Mouse (Mus musculus): Measurements from ENCODE around the gene Ifngr1.

The Ifngr1 gene

DNA sequence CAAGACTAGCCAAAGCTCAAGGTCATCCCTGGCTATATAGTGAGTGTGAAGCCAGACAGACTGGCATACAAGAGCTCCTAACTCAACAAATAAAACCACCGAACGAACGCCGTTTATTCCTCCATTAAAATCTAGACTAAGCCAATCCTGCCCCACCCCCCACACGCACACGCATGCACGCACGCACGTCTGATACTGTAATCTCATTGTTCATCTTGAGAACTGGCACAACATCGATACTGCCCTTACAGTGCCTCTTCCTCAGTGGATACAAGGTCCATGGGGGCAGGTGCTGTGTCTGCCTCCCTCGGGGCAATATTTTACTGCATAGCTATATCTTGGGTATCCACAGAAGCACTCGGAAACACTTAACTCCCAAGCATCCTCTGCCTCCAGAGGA lies 2.1 kb upstream of the Ifngr1 start:
- no peak for DNase-seq

DNA sequence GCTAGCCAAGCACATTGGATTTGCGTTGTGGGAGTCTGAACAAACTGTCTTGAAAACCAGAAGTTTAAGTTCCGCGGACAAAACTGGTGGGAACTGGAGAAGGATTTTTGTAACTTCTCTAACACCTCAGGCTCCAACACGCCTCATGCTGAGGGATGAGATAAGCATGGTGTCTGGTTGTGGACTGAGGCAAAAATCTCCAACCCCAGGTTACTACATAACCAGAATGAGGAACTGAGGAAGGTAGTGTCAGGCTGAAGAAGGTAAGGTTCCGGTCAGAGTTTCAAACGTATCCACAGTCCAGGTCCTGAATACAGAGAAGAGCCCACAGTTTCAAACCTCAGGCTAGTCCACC lies 486 bp upstream of the Ifngr1 start:
- no peak for DNase-seq

DNA sequence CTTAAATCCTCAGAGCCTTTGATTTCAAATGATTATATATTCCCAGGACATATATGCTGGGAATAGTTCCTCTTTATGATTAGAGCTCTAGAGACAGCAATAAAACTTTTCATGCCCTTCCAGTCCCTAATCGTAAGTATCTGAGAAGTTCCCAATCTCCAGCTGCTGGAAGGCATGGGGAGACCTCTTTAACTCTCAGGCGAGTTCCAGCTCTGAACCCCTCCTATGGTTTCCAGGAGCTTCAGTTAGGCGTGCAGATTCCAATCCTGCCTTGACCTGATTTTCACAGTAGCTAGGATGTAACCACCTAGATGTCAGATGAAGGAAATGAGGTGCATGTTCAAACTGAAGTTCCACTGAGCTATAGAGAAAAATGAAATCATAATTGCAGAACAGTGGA lies 807 bp downstream of the Ifngr1 start:
- no peak for DNase-seq

DNA sequence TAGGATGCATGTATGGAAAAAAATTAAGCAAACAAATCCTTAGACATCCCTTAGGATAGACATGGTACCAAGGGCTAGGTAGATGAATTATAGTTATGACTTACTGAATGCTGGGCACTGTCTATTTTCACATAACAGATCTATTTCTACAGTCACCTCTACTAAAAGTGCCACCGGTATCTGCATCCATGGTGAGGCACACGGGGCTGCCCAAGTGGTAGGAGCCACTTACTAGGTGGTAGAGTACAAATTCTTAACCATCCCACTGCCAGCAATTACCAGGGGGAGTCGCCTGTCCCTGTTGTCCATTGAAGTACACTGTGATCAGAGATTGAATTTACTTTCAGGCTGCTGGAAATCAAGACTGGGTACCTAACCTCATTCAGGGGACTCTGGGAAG lies 1.5 kb downstream of the Ifngr1 start:
- DNase-seq: no peak

DNA sequence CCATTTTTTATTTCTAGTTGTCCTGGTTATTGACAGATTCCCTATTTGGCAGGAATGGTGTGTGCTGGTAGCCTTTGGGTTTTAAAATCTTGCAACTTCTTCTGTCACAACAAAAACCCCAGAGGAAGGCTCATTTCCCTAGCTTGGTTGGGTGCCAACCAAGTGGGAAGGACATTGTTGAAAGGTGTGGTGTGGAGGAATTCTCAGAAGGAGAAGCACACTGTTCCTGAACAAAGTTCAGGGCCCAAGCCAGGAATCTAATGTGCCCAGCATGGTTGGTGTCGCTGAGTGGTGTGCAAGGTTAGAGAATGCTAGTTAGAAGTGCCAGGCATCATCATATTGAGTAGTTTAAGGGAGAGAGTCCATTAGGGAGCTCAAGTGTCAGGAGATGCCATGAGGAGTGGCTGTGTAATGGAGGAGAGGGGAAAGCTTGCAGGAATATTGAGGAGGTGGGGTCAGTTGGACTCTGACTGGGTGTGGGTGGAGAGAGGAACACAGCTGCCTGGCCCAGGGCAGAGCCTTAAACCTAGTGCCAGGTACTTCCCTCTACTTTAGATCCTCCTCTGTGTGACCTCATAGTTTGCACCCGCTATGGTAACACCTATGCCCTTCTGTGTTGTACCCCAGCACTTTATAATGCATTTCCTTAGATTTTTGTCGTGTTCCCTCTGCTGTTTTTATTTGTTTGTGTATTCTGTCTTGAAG lies 2.6 kb downstream of the Ifngr1 start:
- peak in 1 of 2 experiments; percentile 55 for DNase-seq

DNA sequence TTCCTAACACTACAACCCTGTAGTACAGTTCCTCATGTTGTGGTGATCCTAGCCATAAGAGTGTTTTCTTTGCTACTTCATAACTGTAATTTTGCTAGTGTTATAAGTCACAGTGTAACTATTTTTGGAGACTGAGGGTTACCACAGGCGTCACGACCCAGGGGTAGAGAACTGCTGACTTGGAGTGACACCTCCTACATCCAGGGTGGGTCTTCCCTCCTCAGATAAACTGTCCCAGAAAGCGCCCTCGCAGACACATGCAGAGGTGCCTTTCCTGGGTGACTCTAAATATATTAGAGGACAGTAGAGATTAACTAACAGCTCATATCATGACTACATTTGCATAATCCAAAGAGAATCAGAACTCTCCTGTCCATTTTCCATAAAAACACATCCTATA lies 5.1 kb downstream of the Ifngr1 start:
- DNase-seq: no peak

DNA sequence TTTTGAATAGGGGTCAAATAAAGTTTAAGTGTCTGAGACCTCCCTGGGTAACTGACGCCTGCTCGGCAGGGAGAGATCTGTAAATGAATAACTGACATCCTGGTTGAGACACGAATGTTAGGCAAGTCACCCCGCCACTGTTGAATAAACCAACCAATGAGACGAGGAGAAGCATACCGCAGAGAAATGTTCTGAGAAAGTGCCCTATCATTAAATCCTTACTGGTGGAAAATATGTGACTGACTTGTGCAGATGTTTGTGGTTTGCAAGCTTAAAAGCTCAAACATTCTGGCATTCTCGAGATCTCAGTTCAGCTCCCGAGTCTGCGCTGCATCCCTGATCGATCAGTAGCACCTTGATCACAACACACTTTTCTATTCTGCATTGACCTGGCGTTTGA lies 6.3 kb downstream of the Ifngr1 start:
- peak in 1 of 2 experiments; percentile 19 for DNase-seq

DNA sequence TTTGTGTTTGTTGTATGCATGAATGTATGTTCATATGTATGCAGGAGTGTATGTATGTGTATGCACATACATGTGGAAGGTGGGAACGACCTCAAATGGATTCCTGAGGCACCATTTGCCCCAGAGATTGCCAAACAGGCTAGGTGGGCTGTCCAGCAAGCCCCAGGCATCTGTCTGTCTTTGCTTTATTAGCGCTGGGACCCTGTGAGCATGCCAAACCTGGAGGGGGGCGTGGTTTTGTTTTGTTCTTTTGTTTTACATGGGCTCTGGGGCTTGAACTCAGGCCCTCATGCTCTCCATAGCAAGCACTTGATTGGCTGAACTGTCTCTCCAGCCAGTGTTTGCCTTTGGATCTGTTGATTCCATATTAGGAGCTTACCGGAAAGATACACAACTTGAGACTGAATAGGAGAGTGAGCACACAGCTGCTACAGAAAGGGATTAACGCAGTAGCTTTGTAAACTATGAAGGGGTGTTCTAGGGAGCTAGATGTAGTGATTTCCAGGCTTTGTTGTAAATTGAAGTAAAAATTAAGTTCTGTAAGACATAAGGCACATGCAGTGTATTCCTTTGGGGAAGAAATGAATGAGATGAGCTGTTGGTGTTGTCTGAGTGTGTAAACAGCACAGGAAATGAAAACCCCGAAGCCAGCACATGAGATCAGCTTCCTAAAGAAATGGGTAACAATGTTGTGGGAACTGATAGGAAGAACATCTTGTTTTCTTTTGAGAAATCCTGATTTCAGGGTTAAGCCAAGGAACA lies 7.8 kb downstream of the Ifngr1 start:
- DNase-seq: no peak

DNA sequence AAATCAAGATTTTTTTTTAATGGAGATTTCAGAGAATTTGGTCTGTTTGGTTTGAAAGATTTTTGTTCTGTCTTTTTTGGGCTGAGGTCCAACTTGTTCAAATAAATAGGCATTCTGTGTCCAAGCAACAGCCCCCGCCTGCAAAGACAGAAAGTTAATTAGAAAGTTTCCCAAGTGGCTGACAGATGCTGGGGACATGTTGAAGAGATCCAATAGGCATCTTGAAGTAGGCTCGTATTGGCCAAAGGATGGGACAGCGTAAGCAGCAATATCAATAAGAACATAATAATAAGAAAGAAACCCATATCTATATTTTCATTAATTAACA lies 8.3 kb downstream of the Ifngr1 start:
- DNase-seq: no peak

DNA sequence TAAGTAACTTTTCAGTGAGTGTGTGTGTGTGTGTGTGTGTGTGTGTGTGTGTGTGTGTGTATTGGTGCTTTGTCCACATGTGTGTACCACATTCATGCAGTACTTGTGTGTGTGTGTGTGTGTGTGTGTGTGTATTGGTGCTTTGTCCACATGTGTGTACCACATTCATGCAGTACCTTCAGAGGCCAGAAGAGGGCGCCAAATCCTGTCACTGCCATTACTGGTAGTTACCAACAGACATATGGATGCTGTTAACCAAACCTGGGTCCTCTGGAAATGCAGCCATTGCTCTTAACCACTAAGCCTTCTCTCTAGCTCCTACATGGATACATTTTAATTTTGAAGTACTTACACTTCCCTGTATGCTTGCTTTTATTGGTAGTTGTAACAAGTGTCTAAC lies 9.8 kb downstream of the Ifngr1 start:
- peak in 1 of 2 experiments; percentile 34 for DNase-seq

DNA sequence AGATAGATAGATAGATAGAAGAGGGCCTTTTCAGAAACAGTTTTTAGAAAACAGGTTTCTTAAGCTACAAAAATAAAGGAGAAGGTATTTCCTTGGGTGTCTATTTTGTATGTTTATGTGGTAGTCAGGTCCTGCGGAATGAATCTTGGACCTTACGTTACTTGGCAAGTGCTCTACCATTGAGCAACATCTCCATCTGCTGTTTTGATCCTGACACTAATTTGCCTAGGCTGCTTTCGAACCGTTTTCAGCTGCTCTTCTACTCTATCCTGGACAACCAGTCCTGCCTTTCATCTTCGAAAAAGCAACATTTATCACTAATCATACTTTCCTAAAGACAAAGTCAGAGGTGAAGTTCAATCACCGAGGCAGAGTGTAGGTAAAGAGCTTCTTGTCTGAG lies 11.5 kb downstream of the Ifngr1 start:
- DNase-seq: no peak

DNA sequence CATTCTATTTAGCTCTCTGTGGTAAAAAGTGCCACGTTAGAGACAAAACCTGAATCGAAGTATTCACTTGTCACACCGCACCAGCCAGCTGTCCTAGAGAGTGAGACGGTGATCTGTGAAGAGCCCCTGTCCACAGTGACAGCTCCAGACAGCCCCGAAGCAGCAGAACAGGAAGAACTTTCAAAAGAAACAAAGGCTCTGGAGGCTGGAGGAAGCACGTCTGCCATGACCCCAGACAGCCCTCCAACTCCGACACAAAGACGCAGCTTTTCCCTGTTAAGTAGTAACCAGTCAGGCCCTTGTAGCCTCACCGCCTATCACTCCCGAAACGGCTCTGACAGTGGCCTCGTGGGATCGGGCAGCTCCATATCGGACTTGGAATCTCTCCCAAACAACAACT lies 17.4 kb downstream of the Ifngr1 start:
- DNase-seq: no peak

DNA sequence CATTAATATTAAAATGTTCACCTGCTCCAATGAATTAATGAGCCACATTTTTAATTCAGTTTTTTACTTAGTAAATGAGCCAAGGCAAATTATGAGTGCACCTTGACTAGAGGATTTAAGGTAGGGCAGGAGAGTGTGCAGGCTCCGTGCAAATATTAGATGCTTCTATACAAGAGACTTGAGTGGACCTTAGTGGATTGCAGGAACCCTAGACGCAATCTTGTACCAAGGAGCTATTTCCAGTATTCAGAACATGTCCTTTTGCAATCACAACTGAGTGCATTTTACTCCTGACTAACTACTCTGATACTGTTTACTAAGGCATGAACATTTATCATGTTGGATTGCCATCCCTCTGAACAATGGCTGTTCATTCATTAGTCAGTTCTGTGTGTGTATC lies 19.9 kb downstream of the Ifngr1 start:
- no peak for DNase-seq

DNA sequence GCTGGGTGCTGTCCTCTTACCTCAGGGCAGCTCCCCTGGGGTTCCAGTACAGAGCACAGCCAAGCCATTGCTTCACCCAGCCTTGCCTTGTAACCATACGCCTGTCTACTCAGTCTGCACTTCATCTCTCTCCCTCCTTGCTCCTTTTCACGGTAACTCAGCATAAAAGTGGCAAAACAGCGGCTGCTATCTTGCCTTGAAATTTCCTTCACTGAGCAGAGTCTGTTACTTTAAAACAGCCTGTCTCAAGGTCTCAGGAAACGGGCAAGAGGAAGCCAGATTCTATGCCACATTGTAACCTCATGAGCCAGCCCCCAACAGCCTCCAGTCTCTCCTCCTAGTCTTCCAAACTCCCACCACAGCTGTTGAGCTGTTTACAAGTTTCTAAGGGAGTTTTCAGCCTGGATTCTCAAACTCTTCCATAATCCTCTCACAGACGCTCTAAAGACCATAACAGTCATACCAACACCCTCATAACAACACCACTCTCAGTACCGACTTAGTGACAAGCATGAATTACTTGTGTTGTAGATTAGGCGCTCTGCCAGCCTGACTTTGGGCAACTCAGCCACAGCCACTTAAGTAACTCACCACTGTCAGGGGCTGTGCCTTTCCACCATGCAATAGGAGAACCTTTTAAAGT lies 21.5 kb downstream of the Ifngr1 start:
- no peak for DNase-seq

DNA sequence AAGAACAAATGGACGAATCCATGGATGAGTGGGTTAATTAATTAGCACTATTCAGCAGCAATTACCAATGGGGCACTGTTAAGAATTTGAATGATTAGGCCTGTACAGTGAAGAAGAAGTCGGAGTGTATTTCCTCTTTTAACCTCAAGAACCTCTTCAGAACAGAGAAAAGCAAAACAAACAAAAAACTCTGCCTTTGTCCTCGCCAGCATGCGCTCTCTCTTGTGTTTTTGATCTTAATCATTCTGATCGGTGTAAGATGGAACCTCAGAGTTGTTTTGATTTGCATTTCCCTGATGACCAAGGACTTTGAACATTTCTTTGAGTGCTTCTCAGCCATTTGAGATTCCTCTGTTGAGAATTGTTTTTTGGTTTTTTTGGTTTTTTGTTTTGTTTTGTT lies 28.0 kb downstream of the Ifngr1 start:
- DNase-seq: no peak

DNA sequence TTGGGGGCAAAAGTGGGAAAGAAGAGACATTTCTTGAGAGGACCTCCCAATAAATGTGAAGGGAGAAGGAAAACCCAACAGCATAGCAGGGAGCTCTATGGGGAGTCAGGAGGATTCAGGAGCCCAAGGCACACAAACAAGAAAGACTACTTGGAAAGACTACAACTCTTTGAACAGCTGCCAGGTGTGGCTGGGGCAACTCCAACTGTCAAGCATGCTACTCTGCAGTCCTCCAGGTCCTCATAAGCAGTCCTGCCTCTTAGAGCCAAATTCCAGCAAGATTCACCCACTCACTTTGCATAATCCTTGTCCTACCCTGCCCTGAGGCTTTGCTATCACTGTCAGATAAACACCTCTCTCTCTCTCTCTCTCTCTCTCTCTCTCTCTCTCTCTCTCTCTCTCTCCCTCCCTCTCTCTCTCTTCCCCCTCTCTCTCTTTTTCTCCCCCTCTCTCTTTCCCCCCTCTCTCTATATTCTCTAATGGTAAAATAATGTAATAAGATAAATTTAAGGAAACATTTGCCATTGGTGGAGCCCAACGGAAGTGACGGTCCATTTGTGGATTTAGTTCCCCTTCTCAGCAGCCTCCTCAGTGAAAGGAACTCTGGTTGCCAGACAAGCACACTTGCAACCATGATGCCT lies 29.8 kb downstream of the Ifngr1 start, which contains the start of gene Il22ra2:
Il22ra2 (plus strand) TSS at position 591 of the 641 bp plus-strand sequence.
- no peak for DNase-seq

DNA sequence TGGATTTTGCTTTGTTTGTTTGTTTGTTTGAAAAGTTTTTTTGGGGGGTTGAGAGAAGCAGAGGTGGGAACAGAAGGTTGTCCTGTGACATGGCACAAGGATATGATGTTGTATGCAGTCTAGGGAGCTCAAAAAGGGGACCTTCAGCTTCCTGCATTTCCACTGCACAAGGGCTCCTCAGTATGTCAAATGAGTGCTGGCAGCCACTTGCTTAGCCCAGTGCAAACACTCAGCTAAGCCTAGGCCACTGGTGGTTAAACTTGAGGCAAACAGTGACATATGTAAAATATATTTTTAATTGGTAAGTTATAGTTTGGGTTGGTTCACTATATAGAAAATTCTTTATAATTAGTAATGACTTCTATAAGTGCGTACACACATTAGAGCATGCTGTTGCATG lies 32.9 kb downstream of the Ifngr1 start:
- no peak for DNase-seq

DNA sequence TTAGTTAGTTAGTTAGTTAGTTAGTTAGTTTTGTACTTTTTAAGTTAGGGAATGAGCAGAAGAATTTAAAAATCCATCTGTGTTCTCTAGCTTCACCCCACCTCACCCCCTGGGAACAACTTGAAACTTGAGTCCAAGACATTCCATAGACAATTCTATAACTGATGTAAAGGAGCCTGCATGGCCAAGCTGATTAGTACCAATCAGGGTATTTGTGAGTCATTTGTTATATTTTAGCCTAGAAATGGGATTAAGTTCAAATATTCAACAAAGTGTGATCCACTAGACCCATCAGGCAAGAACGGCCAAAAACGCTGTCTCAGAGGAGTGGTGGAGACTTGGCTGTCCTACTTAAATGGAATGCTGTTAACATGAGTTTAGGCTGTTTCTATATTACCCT lies 35.6 kb downstream of the Ifngr1 start:
- DNase-seq: no peak

DNA sequence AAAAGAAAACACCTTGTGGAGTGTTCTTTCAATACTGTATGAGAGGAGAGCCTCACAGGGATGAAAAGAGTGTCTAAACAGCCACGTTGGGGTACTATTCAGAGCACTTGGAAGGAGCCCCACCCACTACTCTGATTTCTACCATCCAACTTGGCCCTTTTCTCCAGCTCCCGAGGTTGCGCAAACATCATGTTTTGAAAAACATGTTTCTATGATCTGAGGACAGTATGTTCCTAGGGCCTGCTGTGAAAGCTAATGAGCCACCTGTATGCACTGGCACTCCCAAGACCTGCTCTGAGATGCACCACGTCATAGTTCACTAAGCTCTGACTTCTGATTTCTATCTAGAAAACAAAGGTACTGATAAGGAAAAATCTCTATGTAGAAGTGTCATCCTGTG lies 36.0 kb downstream of the Ifngr1 start:
- no peak for DNase-seq

DNA sequence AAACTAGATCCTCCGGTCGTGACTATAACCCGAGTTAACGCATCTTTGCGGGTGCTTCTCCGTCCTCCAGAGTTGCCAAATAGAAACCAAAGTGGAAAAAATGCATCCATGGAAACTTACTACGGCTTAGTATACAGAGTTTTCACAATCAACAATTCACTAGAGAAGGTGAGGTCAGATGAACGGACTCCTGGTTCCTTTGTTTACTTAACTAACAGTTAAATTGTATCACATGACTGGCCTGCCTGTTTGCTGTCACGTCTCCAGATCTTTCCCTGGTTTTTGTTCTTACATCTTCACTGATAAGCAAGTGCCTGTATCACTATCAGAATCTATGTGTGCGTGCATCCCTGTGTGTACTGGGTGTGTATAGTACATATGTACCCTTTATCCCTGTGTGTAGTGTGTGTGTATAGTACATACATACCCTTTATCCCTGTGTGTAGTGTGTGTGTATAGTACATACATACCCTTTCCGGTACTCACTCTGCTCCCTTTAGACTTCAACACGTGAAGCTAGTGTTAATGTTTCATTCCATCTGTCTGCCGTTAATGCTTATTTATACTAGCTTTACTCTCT lies 40.0 kb downstream of the Ifngr1 start:
- DNase-seq: no peak

DNA sequence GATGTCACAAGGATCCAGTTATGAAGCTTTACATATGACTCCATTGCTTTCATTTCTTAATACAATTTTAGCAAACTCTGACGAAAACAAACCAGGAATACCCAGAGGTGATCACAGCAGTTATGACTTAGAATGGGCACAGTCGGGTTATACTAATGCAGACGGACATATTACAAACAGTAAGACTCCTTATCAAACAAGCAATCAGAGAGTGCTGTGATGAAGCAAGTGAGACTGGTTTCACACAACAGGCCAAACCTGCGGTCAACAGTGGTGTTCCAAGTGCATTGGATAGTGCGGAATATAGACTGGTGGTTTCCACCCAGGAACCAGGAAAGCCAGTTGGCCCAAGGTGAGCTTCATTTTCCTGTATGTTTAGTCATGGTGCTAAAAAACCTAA lies 47.1 kb downstream of the Ifngr1 start:
- DNase-seq: no peak

DNA sequence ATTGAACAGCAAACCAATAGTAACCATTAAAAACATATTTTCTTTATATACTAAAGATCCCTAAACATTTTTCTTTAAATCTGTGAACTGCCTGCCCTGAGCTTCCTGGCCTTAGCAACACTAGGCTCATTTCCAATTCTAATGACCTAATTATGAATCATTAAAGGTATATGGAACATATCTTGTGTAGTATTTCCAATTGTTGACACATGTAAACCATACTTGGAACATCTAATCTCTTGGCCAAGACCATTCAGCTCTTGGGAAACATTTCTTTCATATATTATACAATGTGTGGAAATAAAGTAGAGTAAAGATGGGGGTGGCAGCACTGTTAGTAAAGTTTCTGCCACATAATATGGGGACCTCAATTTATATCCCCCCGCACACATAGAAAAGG lies 47.9 kb downstream of the Ifngr1 start:
- DNase-seq: no peak

DNA sequence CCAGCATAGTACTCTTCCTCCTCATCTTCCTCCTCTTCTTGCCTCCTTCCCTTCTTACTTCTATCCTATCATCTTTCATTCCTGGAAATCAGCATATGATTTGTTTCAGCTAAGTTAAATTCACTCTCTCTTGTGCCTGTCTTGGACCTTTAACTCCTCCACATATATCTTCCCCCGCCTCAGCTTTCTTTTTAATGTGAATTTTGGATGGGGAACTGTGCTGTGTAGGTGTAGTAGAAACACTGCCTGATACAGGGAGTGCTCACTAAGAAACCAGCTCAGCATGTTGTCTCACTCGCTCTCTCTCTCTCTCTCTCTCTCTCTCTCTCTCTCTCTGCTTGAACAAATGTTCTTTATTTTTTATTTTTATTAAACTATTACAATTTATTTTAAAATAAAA lies 53.4 kb downstream of the Ifngr1 start:
- DNase-seq: no peak

DNA sequence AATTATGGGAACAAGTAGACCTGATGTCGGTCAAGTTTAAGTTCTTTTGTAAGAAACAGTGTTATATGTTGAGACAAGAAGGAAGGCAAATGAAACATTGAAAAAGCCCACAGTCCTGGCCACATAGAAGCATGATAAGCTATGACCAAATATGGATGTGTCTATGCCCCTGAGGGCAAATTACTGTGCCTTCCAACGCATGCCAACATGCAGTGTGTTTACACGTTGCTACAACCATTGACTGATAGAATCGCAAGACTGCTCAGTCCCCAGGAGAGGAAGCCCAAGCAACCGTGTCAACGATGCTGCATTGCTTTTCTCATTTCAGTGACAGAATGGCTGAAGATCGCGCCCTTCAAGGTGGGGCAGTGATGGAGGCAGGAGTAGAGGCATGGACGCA lies 65.7 kb downstream of the Ifngr1 start:
- DNase-seq: no peak
